Mouse (Mus musculus): ENCODE results near the gene Hist2h2aa1.
A peak's percentile ranks its signal among the peaks of the same experiment; 100 is the strongest.
"Not testable (repeated sequence)": the region's sequence is repeated elsewhere in the genome, so short reads cannot be mapped to it uniquely, and the experiment has no call there.

Hist2h2aa1 gene

DNA sequence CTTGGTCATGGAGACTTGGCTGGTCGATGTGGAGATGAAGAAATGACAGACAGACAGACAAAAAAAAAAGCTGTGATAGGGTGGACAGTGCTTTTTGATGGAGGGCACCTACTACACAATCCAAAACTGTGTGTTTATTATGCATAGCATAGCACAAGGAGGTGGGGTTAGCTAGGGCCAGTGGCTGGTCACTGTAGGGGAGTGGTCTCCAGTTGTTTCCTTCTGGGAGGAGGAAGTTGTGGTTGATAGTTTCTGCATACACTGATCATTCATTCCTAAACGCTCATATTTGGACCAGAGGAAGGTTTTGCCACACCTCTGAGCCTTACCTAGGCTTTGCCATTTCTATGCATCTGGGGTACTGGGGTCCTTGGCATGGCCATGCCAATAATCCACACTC, 14.9 kb upstream of the Hist2h2aa1 start:
- DNase-seq (ENCODE audit: low spot score) = no peak

DNA sequence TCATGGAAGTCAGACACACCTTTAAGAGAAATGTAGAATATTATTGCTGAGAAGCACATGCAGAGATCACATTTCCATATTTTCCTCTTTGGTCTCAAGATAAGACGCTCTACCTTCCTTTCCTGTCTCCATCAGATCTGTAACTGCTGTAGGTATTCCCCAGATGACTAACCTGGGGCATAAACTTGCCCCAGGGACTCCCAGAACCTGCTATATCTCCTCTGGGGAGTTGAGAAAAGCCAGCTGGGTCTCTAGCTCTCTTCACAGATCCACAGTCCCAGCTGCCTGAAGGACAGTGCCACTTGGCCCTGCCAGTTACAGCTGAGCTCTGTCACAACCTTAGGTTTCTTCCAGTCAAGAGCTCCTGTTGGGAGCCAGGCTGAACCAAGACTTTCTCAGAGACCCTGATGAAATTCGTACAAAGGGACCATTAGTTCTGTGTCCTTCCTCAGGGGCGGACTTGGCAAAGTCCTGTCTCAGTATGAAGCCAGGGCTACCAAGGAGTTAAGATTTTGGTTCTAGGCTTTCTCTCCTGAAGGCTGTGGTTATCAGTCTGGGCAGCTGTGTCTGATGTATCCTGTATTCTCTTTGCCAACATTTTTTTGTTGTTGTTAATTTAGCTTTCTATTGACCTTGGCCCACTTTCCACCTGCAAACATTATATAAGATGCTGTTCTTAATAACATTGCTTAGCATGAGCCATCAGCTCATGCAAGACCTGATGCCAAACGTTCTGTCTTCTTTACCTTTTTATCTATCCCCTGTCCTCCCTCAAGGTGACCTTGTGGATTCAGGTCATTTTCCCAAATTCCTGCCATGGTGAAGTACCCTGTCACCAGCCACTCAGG, 14.2 kb upstream of the Hist2h2aa1 start:
- no peak for DNase-seq (ENCODE audit: low spot score)

DNA sequence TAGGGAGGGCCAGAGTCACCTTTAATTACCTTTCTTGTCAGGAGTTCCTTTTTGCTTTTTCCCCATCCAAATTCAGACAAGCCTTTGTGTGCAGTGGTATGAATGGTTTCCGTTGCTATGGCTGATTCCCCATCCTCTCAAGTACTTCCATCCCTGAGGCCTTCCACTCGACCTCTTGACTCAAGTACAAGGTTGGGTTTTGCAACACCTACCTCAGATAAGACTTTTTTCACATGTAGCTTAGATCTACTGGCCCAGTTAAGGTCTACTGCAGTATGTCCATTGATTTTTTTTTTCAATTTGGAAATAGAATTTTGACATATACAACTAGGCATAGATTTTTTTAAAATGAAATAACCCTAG, 13.6 kb upstream of the Hist2h2aa1 start:
- DNase-seq (ENCODE audit: low spot score) = no peak

GRCm38 (mm10) chr3:96234914-96235313, 10.4 kb upstream of the Hist2h2aa1 start:
- peak; percentile 27 for DNase-seq (ENCODE audit: low spot score)

- no peak for DNase-seq (ENCODE audit: low spot score)
Measured at GRCm38 (mm10) chr3:96235836-96236235, 9.5 kb upstream of the Hist2h2aa1 start.

DNA sequence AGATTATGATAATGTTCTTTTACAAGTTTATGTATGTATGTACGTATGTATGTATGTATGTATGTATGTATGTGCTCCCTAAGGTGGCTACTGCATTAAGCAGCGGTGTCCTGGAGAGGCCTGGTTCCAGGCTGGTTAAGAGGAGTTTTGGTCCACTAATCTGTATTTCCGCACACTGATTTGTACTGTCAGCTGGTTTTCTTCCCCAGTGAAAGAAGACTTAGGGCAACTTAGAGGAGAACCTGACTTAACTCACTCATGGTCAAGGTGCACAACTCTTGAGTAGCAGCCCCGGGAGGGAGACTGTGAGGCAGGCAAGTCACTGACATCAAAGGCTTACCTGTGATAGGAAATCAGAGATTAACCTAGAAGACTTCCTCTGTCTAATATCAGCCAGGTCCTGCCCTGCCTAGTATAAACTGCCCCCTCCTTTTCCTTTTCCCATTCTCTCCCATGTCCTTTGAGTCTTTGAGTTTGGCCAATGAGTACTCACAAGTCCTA, 8.4 kb upstream of the Hist2h2aa1 start:
- DNase-seq (ENCODE audit: low spot score) = no peak

DNA sequence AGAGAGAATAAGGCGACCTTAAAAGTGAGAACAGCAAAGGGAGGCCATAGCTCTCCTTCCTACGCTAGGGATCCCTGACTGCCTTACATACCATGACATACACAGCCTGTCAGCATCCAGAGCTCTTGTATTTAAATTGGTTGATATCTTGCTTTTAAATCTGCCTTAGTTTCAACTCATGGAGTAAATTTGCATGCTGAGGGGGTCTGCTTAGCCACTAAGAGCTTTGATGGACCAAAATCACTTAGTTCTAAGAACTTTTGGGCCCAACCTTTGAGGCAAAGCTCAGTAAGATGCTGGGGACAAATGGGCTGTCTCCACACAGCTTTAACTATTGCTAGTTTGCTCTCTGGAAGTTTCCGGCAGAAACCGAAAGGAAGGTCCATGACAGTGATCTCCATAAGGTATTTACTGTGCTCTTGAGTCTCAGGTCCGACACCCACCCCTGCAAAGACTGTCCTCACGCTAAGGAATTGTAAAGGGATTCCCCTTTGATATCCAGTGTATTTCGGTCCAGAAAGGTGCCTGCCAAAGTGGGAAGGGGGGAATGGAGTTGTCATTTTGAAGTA, 7.9 kb upstream of the Hist2h2aa1 start:
- no peak for DNase-seq (ENCODE audit: low spot score)

- DNase-seq (ENCODE audit: low spot score) = no peak
Measured at GRCm38 (mm10) chr3:96237904-96238511, 7.3 kb upstream of the Hist2h2aa1 start.

- peak; percentile 45 for DNase-seq (ENCODE audit: low spot score)
Measured at GRCm38 (mm10) chr3:96238954-96239793, 6.1 kb upstream of the Hist2h2aa1 start, which contains the start of gene Hist2h3c2. Hist2h3c2 (minus strand) TSS chr3:96239127.

DNA sequence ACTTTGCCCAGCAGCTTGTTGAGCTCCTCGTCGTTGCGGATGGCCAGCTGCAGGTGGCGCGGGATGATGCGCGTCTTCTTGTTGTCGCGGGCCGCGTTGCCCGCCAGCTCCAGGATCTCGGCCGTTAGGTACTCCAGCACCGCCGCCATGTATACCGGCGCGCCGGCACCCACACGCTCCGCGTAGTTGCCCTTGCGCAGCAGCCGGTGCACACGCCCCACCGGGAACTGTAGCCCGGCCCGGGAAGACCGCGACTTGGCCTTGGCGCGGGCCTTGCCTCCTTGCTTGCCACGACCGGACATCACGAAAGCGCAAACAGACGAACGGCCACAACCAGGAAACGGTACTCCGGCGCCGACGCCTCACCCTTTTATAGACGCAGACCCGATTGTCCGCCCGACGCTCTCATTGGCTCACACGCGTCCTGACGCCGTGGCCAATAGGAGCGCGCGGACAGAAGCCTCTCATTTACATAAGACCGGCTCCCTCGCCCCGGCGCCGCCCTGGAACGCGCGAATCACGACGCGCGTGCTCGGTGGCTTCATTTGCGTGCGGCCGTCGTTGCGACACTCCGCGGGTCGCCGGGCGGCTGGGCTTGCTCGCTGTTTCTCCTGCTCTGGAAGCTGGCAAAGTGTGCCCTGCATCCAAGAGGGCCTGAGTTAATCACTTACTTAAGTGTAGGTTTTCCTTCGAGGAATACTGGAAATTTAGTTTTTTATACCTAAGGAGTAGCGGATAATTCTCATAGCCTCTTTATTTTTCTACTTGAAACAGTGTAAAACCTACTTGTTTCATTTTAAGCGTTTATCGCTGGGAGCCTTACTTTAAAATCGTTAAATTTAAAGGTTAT, 5.1 kb upstream of the Hist2h2aa1 start, which contains the start of gene Hist2h2aa2:
TSS of gene Hist2h2aa2 (minus strand) at position 328 of the 850 bp plus-strand sequence.
- peak; percentile 86 for DNase-seq (ENCODE audit: low spot score)

DNA sequence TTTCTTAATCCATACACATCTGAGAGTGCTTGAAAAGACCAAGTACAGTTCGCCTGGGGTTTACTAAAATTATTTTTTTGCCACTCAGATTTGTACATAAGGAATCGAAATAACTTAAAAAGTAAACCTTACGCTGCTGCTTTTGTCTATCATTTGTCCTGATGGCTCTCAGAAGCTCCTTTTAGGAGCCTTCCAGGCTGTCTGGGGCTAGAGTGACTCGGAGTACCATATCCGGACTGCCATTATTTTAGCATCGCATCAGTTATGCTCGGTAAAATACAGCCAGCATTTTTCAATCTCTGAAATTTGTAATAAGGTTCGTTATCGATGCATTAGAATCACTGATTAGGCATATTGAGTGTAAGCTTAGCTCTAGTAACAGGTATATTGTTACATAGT, 4.5 kb upstream of the Hist2h2aa1 start:
- no peak for DNase-seq (ENCODE audit: low spot score)

DNA sequence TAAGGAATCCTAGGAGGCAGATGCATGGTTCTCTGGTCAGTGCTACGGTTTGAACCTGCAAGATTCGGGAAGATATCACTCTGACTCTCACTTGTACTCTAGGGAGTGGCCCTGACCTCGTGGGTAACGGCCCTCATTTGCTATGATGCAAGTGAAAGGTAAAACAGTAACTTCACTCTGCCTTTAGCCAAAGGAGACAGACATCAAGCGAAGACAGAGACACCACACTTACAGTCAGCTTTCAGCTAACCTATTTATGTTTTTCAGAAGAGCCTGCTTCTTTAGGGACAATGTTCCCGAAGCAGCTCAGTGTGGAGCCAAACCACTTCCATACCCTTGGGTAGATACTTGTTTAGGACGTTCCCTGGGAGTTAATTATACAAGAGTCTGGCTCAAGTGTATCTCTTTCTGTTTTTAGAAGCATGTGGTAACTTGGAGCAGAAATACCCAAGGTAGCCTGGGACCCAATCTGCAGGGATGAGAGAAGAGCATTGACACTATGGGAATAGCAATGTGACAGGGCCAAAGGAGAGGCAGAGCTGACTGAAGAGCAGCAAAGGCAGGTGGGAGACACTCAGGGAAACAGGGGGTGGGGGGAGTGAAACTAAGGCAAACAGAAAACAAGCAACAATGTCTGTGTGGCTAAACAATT, 1.2 kb upstream of the Hist2h2aa1 start:
- no peak for DNase-seq (ENCODE audit: low spot score)

GRCm38 (mm10) chr3:96246018-96246417, 721 bp downstream of the Hist2h2aa1 start:
- not testable (repeated sequence) for DNase-seq (ENCODE audit: low spot score)

DNA sequence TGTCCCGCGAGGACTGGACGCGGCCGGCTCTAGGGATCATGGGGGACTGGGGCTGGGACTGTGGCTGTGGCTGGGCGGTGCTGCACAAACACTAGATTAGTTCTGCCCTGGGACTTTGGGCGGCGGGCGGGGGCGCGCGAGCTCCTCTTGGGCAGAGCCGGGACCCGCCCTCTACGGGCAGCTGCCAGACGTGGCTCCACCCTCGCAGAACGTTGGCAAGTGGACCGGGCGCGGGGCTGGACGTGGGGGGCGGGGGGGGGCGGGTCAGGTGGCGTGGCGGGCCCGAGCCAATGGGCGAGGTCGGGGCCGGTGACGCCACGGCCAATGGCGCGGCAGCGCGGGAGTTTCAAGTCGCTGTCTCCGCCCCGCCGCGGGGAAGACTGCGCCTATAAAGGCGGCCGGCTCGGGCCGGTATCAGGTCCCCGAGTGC, 1.1 kb downstream of the Hist2h2aa1 start, which contains the start of gene Hist2h3c1:
TSS of gene Hist2h3c1 (plus strand) at position 259 of the 430 bp plus-strand sequence.
- not testable (repeated sequence) for DNase-seq (ENCODE audit: low spot score)

DNA sequence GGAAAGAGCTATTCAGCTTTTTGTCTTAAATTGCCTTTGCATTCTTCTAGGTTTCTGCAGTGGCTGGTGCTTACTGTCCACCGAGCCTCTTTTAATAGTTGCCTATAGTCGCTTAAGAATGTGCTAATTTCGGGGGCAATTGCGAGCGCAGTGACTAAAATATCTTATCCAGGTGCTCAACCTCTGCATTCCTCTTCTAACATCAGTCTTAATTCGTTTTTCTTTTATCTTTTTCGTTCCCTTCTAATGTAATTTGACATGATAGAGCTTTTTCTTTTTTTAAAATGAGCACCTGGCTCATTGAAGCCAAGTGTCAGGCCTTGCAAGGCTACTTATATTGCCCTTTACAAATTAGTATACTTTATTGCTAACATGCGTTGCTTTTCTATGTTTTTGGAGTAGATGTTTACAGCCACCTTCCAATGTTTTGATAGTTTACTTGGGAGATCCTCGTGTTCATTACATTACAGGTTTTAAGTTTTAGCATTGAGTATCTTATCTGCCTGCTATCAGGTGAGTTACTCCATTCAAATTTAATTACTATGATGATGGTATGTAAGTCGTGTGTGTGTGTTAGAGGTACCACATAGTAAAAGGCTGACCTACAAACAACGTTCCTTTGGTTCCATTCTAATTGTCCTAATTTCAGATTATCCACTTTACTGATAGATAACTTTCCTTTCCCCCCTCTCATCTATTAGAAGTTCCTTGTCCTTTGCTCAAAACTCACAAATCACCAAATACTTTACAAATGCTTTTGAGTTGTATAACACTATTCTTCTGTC, 2.3 kb downstream of the Hist2h2aa1 start:
- DNase-seq (ENCODE audit: low spot score) = no peak

DNA sequence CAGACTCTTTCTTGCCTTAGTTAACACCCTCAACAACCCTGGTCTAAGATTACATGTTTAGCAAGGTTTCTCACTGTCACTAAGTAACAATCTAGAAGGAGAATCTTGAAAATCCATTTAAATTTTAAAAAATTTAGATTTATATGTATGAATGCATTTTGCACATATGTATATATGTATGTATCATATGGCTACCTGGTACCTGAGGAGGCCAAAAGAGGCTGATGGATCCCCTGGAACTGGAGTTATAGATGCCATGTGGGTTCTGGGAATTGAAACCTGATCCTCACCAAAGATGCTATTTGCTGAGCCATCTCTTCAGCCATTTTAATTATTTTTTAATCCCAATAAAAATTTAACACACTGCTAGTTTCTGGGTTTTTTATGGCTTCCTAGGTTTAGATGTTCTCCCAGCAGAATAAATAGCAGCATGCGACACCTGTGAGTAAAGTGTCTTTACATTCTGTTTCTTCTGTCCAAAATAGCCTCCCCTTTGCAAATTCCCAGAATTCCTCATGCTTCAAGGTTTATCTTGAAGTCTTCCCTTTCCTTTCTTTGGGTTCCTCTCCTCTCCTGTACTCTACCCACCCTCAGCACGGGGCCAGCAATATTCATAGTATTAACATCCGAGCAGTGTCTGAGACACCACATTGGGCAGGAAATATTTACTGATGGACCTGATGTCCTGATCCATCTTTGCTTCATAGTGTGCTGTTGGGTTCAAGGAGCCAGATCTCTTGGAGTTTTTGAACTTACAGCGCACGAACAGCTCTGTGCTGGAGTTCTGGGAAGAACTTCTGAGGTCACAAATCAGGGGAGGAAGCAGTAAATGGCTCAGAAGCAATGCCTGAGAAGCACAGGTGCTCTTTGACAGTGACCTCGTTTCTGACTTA, 3.1 kb downstream of the Hist2h2aa1 start:
- no peak for DNase-seq (ENCODE audit: low spot score)

- no peak for DNase-seq (ENCODE audit: low spot score)
Measured at GRCm38 (mm10) chr3:96249034-96249345, 3.7 kb downstream of the Hist2h2aa1 start.

DNA sequence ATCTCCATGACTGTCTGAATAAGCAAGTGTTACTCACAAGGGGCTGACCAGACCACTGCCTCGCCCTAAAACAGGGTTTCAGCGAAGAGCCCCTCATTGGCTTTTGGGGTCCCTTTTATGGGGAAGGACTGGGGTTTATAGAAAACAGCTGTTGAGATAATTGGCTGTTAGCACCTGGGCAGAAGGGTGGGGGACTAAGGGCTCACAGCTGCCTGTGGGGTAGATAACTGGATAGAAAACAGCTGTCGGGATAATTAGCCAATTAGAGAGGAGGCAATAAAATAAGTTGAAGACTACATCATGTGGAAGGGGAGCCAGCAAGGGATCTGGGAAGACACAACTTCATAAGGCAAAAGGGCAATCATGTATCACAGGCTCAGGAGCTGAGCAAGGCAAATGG, 5.6 kb downstream of the Hist2h2aa1 start:
- DNase-seq (ENCODE audit: low spot score) = no peak

DNA sequence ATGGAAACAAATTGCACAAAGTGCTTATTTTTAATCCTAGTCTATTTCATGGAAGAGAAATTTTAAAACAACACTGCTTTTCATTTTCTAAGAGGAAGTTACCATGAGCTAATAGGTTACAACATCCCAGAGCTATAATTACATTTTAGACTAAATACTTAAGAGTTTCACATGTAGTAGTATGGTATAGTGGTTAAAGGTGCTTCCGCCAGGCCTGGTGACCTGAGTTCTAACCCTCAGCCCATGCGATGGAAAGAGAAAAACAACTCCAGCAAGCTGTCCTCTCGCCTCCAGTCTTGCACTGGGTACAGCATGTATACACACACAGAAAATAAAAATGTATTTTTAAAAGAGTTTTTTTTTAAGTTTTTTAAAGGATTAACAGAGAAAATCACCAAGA, 6.5 kb downstream of the Hist2h2aa1 start:
- DNase-seq (ENCODE audit: low spot score) = no peak
